In genomic region chr2:32847468-32847821, GRCm38 (mm10) we compare ENCODE assay signal across 8 mouse cellular contexts. TPM values are rescaled to one million over a fixed set of nuclear protein-coding genes. Genes with fewer than 3 reads are reported as not detected.
A peak's percentile ranks its signal among the peaks of the same experiment; 100 is the strongest.
DNase-seq lines count a peak whose midpoint lies in the region; ATAC-seq and TF ChIP-seq lines count a peak whose summit lies in the region.

No protein-coding gene starts in this region.

- TF ChIP-seq CTCF in olfactory bulb, adult 2 months (IDR thresholded peaks at IDR 0.05; ENCODE audit: insufficient read depth, low read depth, low read length), result no peak

- H3K4me3 ChIP-seq in liver, embryonic 11.5 days (ENCODE audit: low read depth, low read length), result peak overlapping the region; percentile 81
- peak overlapping the region; percentile 77 for H3K4me3 ChIP-seq in limb, embryonic 12.5 days (replicated peaks)
- peak overlapping the region; percentile 16; the same call in 1 of the 2 replicates for H3K4me3 ChIP-seq in olfactory bulb, adult 2 months (ENCODE audit: insufficient read depth, low read depth, low read length)

- no peak overlapping the region for H3K27ac ChIP-seq in liver, embryonic 11.5 days (ENCODE audit: low read depth, low read length)
- H3K27ac ChIP-seq in limb, embryonic 12.5 days, result no peak overlapping the region
- H3K27ac ChIP-seq in olfactory bulb, adult 2 months (ENCODE audit: insufficient read depth, low read depth, low read length), result no peak overlapping the region

- H3K9ac ChIP-seq in liver, embryonic 11.5 days (ENCODE audit: low read depth, low read length), result no peak overlapping the region
- H3K9ac ChIP-seq in limb, embryonic 12.5 days (replicated peaks), result no peak overlapping the region

- ATAC-seq in liver, embryonic 11.5 days (replicated peaks; ENCODE audit: low FRiP score), result peak; percentile 35
- ATAC-seq in erythroblast, adult 5-6 weeks (replicated peaks; ENCODE audit: low FRiP score, poor library complexity, severe bottlenecking), result peak; percentile 55
- peak; percentile 45 for ATAC-seq in limb, embryonic 12.5 days (ENCODE audit: insufficient number of reproducible peaks, insufficient read depth, low FRiP score, low TSS enrichment, low read depth)

- H3K9me3 ChIP-seq in liver, embryonic 11.5 days (ENCODE audit: control insufficient read depth, low read length), result no peaks in the 10 kb centered on the region
- peaks cover 3% of the 10 kb centered on the region; the same call in 1 of the 2 replicates for H3K9me3 ChIP-seq in limb, embryonic 12.5 days

- TF ChIP-seq POLR2A in olfactory bulb, adult 2 months (IDR thresholded peaks at IDR 0.05; ENCODE audit: insufficient read depth, low read depth, low read length), result no peak

- H3K4me2 ChIP-seq in liver, embryonic 11.5 days, result peak overlapping the region; percentile 96
- H3K4me2 ChIP-seq in limb, embryonic 12.5 days, result peak overlapping the region; percentile 99

- H3K36me3 ChIP-seq in liver, embryonic 11.5 days (ENCODE audit: control insufficient read depth, insufficient read depth, low read length), result no peaks in the 10 kb centered on the region
- no peaks in the 10 kb centered on the region for H3K36me3 ChIP-seq in limb, embryonic 12.5 days

- H3K27me3 ChIP-seq in liver, embryonic 11.5 days (replicated peaks; ENCODE audit: control insufficient read depth, insufficient read depth, low read length), result peaks cover 17% of the 10 kb centered on the region
- H3K27me3 ChIP-seq in limb, embryonic 12.5 days, result peaks cover 20% of the 10 kb centered on the region

- H3K4me1 ChIP-seq in liver, embryonic 11.5 days (replicated peaks; ENCODE audit: control insufficient read depth, insufficient read depth, low read length), result no peaks in the 10 kb centered on the region; the same call in none of the 2 replicates
- peaks cover 13% of the 10 kb centered on the region; the same call in 1 of the 2 replicates for H3K4me1 ChIP-seq in limb, embryonic 12.5 days (replicated peaks)
- H3K4me1 ChIP-seq in olfactory bulb, adult 2 months (ENCODE audit: control insufficient read depth, insufficient read depth, low read length), result peaks cover 10% of the 10 kb centered on the region; the same call in 1 of the 2 replicates

- 45% methylated on average over 6 of the region's 6 CpGs for WGBS in liver, embryonic 11.5 days
- 49% methylated on average over 6 of the region's 6 CpGs for WGBS in limb, embryonic 12.5 days
- 49% methylated on average over 6 of the region's 6 CpGs for WGBS in olfactory bulb, adult 2 months

- DNase-seq in liver, embryonic 11.5 days (ENCODE audit: low spot score), result no peak
- DNase-seq in liver, result no peak
- no peak for DNase-seq in yolk sac, embryonic 10.5 days (ENCODE audit: low spot score)
- no peak for DNase-seq in layer of hippocampus, postnatal 14 days (ENCODE audit: low spot score in 2 of 2)
- DNase-seq in cerebellum, postnatal 10 days, result no peak

RNA-seq across cellular contexts. Expression of gene Stxbp1, which starts 0.4 kb away (rescaled TPM):
- polyA plus RNA-seq in liver, embryonic 11.5 days (2014; fragmentation: Nextera tagmentation; extraction: Ambion mirVana), result 11.8 and 12.0 TPM in 2 replicates
- 0.96 and 1.3 TPM in 2 replicates for total RNA-seq in erythroblast, adult 5-6 weeks (2015; ENCODE audit: low replicate concordance)
- total RNA-seq in erythroblast, adult 5-6 weeks (2017; ENCODE audit: low replicate concordance), result 0.34 and 0.56 TPM in 2 replicates
- polyA plus RNA-seq in limb, embryonic 12.5 days (2016; fragmentation: Nextera tagmentation; extraction: Ambion mirVana), result 18.8 and 20.0 TPM in 2 replicates
- polyA plus RNA-seq in olfactory bulb, adult 2 months (2012; ENCODE audit: insufficient read depth, insufficient read length, low replicate concordance, missing spikeins), result 182 and 623 TPM in 2 replicates
- 100 to 1,000 TPM; 601 to 619 TPM for total RNA-seq in layer of hippocampus, postnatal 14 days (2021)

RNA-seq across cellular contexts. Expression of gene Fam129b, which starts 28.5 kb away (rescaled TPM):
- 11.1 and 11.9 TPM in 2 replicates for polyA plus RNA-seq in liver, embryonic 11.5 days (2014; fragmentation: Nextera tagmentation; extraction: Ambion mirVana)
- total RNA-seq in erythroblast, adult 5-6 weeks (2015; ENCODE audit: low replicate concordance), result 3.1 and 5.8 TPM in 2 replicates
- total RNA-seq in erythroblast, adult 5-6 weeks (2017; ENCODE audit: low replicate concordance), result 2.6 and 5.6 TPM in 2 replicates
- 48.0 and 48.1 TPM in 2 replicates for polyA plus RNA-seq in limb, embryonic 12.5 days (2016; fragmentation: Nextera tagmentation; extraction: Ambion mirVana)
- polyA plus RNA-seq in olfactory bulb, adult 2 months (2012; ENCODE audit: insufficient read depth, insufficient read length, low replicate concordance, missing spikeins), result not detected in 2 replicates
- total RNA-seq in layer of hippocampus, postnatal 14 days (2021), result 10 to 100 TPM; 15.2 to 18.7 TPM

Comparison
In these comparisons a context has a peak if more than half of its experiments do, and no peak if none do; other contexts are left out.
1. H3K4me3 ChIP-seq: peak in every context shown above with its lines; median percentile 81 in liver, embryonic 11.5 days; 77 in limb, embryonic 12.5 days; 16 in olfactory bulb, adult 2 months.